Mouse (Mus musculus) inflammation-experienced regulatory T-cells (primary cell): ENCODE data around the gene Slc18a2. TPM values are rescaled to one million over a fixed set of nuclear protein-coding genes. Genes with fewer than 3 reads are reported as not detected.

Experiments used
- polyA plus RNA-seq, 2 experiments: library from polyadenylated mRNA; unstranded; fragments of 100-300 nt; shearing (Covaris generic); gene quantifications; one replicate each; pipeline ENCODE4 v1.2.1; 2017

Slc18a2 gene
- 1 to 10 TPM; 4.1 to 4.8 TPM for polyA plus RNA-seq

DNA sequence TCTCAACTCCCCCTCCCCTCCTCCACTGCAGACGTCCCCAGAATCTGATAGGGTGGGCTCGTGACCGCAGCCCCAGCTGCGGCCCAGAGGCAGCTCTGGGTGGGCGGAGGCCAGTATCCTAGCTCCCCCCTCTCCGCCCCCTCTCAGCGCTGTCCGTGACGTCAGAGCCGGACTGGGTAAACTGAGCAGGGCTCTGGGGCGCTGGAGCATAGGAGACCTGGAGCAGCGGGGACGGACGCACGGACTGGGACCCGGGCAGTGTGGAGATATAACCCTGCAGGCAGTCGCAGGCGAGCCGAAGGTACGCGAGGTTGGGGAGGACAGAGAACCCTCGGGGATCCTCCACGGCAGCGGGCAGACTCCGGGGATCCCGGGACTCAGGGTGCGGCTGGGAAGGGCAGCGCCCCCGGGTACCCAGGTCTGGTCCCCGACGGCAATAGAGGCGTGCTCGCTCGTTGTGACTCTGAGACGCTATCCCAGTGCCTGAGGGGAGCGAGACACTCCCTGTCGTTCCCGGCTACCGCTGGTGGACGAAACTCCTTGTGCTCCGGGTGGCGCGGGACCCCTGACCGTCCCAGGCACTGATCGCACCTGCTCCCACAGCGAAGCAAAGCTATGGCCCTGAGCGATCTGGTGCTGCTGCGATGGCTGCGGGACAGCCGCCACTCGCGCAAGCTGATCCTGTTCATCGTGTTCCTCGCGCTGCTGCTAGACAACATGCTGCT, at the start of gene Slc18a2:
Gene Slc18a2, plus strand, starts transcription at position 179 of the 725 bp plus-strand sequence.

DNA sequence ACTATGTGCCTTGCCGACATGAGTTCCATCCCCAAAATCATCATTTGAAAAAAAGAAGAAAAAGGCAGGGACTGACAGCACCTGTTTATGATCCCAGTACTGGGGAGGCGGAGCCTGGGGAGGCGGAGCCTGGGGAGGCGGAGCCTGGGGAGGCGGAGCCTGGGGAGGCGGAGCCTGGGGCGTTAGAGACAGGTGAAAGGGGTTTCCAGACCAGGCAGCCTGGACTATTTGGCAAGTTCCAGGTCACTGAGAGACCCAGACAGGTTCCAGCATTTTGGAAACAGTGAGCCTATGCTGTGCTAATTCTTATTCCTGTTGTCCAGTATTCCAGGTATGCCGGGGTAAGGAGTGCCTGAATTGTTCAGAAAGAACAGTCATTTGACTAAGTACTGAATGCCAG, 41.7 kb upstream of the Slc18a2 start, which contains the start of gene Kcnk18:
Gene Kcnk18, plus strand, starts transcription at position 224 of the 400 bp plus-strand sequence.

DNA sequence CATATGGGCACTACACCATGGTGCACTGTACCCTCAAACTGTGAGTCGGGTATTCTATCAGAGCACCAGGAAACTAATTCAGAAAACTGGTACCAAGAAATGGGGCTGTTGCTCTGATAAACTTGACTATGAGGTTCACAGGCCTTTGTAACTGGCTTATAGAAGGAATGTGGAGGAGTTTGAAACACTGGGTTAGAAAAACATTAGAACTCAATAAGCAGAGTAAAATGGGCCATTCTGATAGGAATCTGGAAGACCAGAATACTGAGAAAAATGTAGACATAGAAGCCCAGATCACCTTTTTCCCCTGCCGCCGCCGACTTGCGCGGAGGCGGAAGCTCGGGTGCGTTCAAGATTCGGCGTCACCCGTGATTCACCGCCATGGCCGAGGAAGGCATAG, 61.3 kb downstream of the Slc18a2 start, which contains the start of gene Rps12-ps3:
Gene Rps12-ps3, plus strand, starts transcription at position 301 of the 400 bp plus-strand sequence.

Other genes with a start within 250 kb of the Slc18a2 start
- gene Shtn1, start 184.8 kb upstream of the Slc18a2 start, polyA plus RNA-seq = 1 to 10 TPM; 2.3 to 3.8 TPM
- gene Vax1, start 90.8 kb upstream of the Slc18a2 start, polyA plus RNA-seq = not detected
- under 1 TPM in 1 of 2 experiments, not detected in 1; 0.11 TPM for gene Kcnk18, start 41.7 kb upstream of the Slc18a2 start, polyA plus RNA-seq
- gene Rps12-ps3, start 61.4 kb downstream of the Slc18a2 start, polyA plus RNA-seq = 10 to 100 TPM; 63.2 to 90.9 TPM
- gene Pdzd8, start 84.9 kb downstream of the Slc18a2 start, polyA plus RNA-seq = 10 to 100 TPM; 28.2 to 29.1 TPM
- under 1 TPM in 1 of 2 experiments, not detected in 1; 0.66 TPM for gene Emx2, start 197.5 kb downstream of the Slc18a2 start, polyA plus RNA-seq